Mouse (Mus musculus): ENCODE data around the gene Nfkbil1. TPM values are rescaled to one million over a fixed set of nuclear protein-coding genes. Genes with fewer than 3 reads are reported as not detected.

The Nfkbil1 gene
- polyA plus RNA-seq (2015; fragmentation: Nextera tagmentation; extraction: Ambion mirVana), result 7.8 and 9.1 TPM in 2 replicates

- peak; percentile 85 for ATAC-seq (replicated peaks; ENCODE audit: insufficient number of reproducible peaks, insufficient read depth, low FRiP score, low read depth)
- Histone ChIP-seq H3K4me2 (peak within 1 kb of the TSS; percentile 90), H3K36me3 (peaks cover 8% of the 10 kb centered on the region; the same call in 1 of the 2 replicates), H3K4me3 (peak within 1 kb of the TSS; percentile 63), H3K4me1 (replicated peaks) (peaks cover 39% of the 10 kb centered on the region), H3K9ac (peak within 1 kb of the TSS; percentile 75), H3K27me3 (no peaks in the 10 kb centered on the region), H3K27ac (peak within 1 kb of the TSS; percentile 96), H3K9me3 (replicated peaks) (no peaks in the 10 kb centered on the region)
- under 1% methylated on average over 35 of the region's 35 CpGs for WGBS
Observed at GRCm38 (mm10) chr17:35235614-35236389, at the start of gene Nfkbil1. TSS of gene Nfkbil1 (minus strand) at chr17:35235792.

GRCm38 (mm10) chr17:35280276-35280675 lies 44.7 kb upstream of the Nfkbil1 start:
- Histone ChIP-seq H3K4me3 (no peak overlapping the region), H3K9ac (no peak overlapping the region), H3K4me1 (replicated peaks) (no peaks in the 10 kb centered on the region), H3K4me2 (no peak overlapping the region), H3K36me3 (no peaks in the 10 kb centered on the region), H3K27me3 (peaks cover 28% of the 10 kb centered on the region), H3K9me3 (replicated peaks) (no peaks in the 10 kb centered on the region), H3K27ac (no peak overlapping the region)
- no peak for ATAC-seq (replicated peaks; ENCODE audit: insufficient number of reproducible peaks, insufficient read depth, low FRiP score, low read depth)
- 69% methylated on average over 3 of the region's 3 CpGs for WGBS

- 79% methylated on average over 13 of the region's 13 CpGs for WGBS
- Histone ChIP-seq H3K4me1 (replicated peaks) (no peaks in the 10 kb centered on the region), H3K9me3 (replicated peaks) (no peaks in the 10 kb centered on the region), H3K27me3 (peaks cover 32% of the 10 kb centered on the region), H3K4me2 (no peak overlapping the region), H3K4me3 (no peak overlapping the region), H3K36me3 (no peaks in the 10 kb centered on the region), H3K27ac (no peak overlapping the region), H3K9ac (no peak overlapping the region)
- ATAC-seq (replicated peaks; ENCODE audit: insufficient number of reproducible peaks, insufficient read depth, low FRiP score, low read depth), result no peak
Observed at GRCm38 (mm10) chr17:35278957-35279688, 43.5 kb upstream of the Nfkbil1 start.

GRCm38 (mm10) chr17:35278049-35278448 lies 42.5 kb upstream of the Nfkbil1 start:
- no peak overlapping the region for H3K9ac ChIP-seq
- H3K4me3 ChIP-seq, result no peak overlapping the region
- no peak overlapping the region for H3K27ac ChIP-seq
- H3K36me3 ChIP-seq, result no peaks in the 10 kb centered on the region
- no peak for ATAC-seq (replicated peaks; ENCODE audit: insufficient number of reproducible peaks, insufficient read depth, low FRiP score, low read depth)
- 81% methylated on average over 8 of the region's 8 CpGs for WGBS
- no peak overlapping the region for H3K4me2 ChIP-seq
- no peaks in the 10 kb centered on the region for H3K9me3 ChIP-seq (replicated peaks)
- H3K4me1 ChIP-seq (replicated peaks), result no peaks in the 10 kb centered on the region
- H3K27me3 ChIP-seq, result peaks cover 32% of the 10 kb centered on the region

- Histone ChIP-seq H3K4me1 (replicated peaks) (no peaks in the 10 kb centered on the region), H3K9ac (no peak overlapping the region), H3K4me2 (no peak overlapping the region), H3K27ac (no peak overlapping the region), H3K27me3 (peaks cover 32% of the 10 kb centered on the region), H3K36me3 (no peaks in the 10 kb centered on the region), H3K4me3 (no peak overlapping the region), H3K9me3 (replicated peaks) (no peaks in the 10 kb centered on the region)
- WGBS, result 18% methylated on average over 13 of the region's 13 CpGs
- no peak for ATAC-seq (replicated peaks; ENCODE audit: insufficient number of reproducible peaks, insufficient read depth, low FRiP score, low read depth)
Observed at GRCm38 (mm10) chr17:35276304-35276864, 40.8 kb upstream of the Nfkbil1 start.

GRCm38 (mm10) chr17:35274770-35275169 lies 39.2 kb upstream of the Nfkbil1 start:
- Histone ChIP-seq H3K36me3 (no peaks in the 10 kb centered on the region), H3K9me3 (replicated peaks) (no peaks in the 10 kb centered on the region), H3K4me2 (no peak overlapping the region), H3K4me1 (replicated peaks) (no peaks in the 10 kb centered on the region), H3K27me3 (peaks cover 32% of the 10 kb centered on the region), H3K27ac (no peak overlapping the region), H3K4me3 (no peak overlapping the region), H3K9ac (no peak overlapping the region)
- WGBS, result 6% methylated on average over 11 of the region's 11 CpGs
- no peak; the same call in 1 of the 2 replicates for ATAC-seq (replicated peaks; ENCODE audit: insufficient number of reproducible peaks, insufficient read depth, low FRiP score, low read depth)

GRCm38 (mm10) chr17:35272249-35272648 lies 36.7 kb upstream of the Nfkbil1 start:
- WGBS, result 66% methylated on average over 3 of the region's 3 CpGs
- peaks cover 32% of the 10 kb centered on the region for H3K27me3 ChIP-seq
- no peaks in the 10 kb centered on the region for H3K4me1 ChIP-seq (replicated peaks)
- no peak overlapping the region for H3K4me2 ChIP-seq
- H3K9ac ChIP-seq, result no peak overlapping the region
- H3K36me3 ChIP-seq, result no peaks in the 10 kb centered on the region
- H3K9me3 ChIP-seq (replicated peaks), result no peaks in the 10 kb centered on the region
- no peak for ATAC-seq (replicated peaks; ENCODE audit: insufficient number of reproducible peaks, insufficient read depth, low FRiP score, low read depth)
- H3K4me3 ChIP-seq, result no peak overlapping the region
- H3K27ac ChIP-seq, result no peak overlapping the region

GRCm38 (mm10) chr17:35269653-35270347 lies 34.2 kb upstream of the Nfkbil1 start:
- H3K9me3 ChIP-seq (replicated peaks), result no peaks in the 10 kb centered on the region
- H3K27me3 ChIP-seq, result peaks cover 23% of the 10 kb centered on the region; the same call in 1 of the 2 replicates
- no peak overlapping the region for H3K27ac ChIP-seq
- H3K36me3 ChIP-seq, result no peaks in the 10 kb centered on the region
- no peak overlapping the region for H3K4me3 ChIP-seq
- no peak overlapping the region for H3K9ac ChIP-seq
- 33% methylated on average over 3 of the region's 3 CpGs for WGBS
- no peak overlapping the region for H3K4me2 ChIP-seq
- no peaks in the 10 kb centered on the region for H3K4me1 ChIP-seq (replicated peaks)
- 0 out of 2 replicates have a peak, but pooled peaks have one; percentile 50 for ATAC-seq (replicated peaks; ENCODE audit: insufficient number of reproducible peaks, insufficient read depth, low FRiP score, low read depth)

GRCm38 (mm10) chr17:35267399-35268086 lies 32.0 kb upstream of the Nfkbil1 start:
- no peak overlapping the region for H3K4me3 ChIP-seq
- peaks cover 2% of the 10 kb centered on the region for H3K4me1 ChIP-seq (replicated peaks)
- H3K27ac ChIP-seq, result no peak overlapping the region
- peaks cover 40% of the 10 kb centered on the region for H3K27me3 ChIP-seq
- no peak for ATAC-seq (replicated peaks; ENCODE audit: insufficient number of reproducible peaks, insufficient read depth, low FRiP score, low read depth)
- no peak overlapping the region for H3K4me2 ChIP-seq
- H3K9ac ChIP-seq, result no peak overlapping the region
- 71% methylated on average over 1 of the region's 1 CpGs for WGBS
- H3K36me3 ChIP-seq, result no peaks in the 10 kb centered on the region
- H3K9me3 ChIP-seq (replicated peaks), result no peaks in the 10 kb centered on the region

GRCm38 (mm10) chr17:35263523-35263883 lies 27.9 kb upstream of the Nfkbil1 start:
- 3% methylated on average over 30 of the region's 31 CpGs for WGBS
- H3K9ac ChIP-seq, result peak overlapping the region; percentile 65
- ATAC-seq (replicated peaks; ENCODE audit: insufficient number of reproducible peaks, insufficient read depth, low FRiP score, low read depth), result 0 out of 2 replicates have a peak, but pooled peaks have one; percentile 53
- no peak overlapping the region for H3K27ac ChIP-seq
- H3K4me3 ChIP-seq, result peak overlapping the region; percentile 83
- peaks cover 49% of the 10 kb centered on the region for H3K27me3 ChIP-seq
- peak overlapping the region; percentile 100 for H3K4me2 ChIP-seq
- H3K4me1 ChIP-seq (replicated peaks), result peaks cover 4% of the 10 kb centered on the region
- H3K9me3 ChIP-seq (replicated peaks), result no peaks in the 10 kb centered on the region
- no peaks in the 10 kb centered on the region for H3K36me3 ChIP-seq

Data from heart, embryonic 15.5 days (tissue).